Mouse (Mus musculus) bone marrow macrophage, adult 2 months (primary cell): ENCODE measurements around the gene Cep97.

Source experiments
- CTCF ChIP-seq: IDR thresholded peaks from 2 replicates; pipeline ENCODE4 v1.5.1; 2012; ENCODE audit warnings: low read depth, mild to moderate bottlenecking, low read length, moderate library complexity
- POLR2A ChIP-seq: IDR thresholded peaks from 2 replicates; pipeline ENCODE4 v1.6.1; 2012; ENCODE audit warnings: mild to moderate bottlenecking, low read depth, low read length, borderline replicate concordance

GRCm38 (mm10) chr16:55970416-55970815, 35.8 kb upstream of the Cep97 start:
- TF ChIP-seq CTCF: no peak
- TF ChIP-seq POLR2A: no peak
